Mouse (Mus musculus) bone marrow macrophage, adult 2 months (primary cell): ENCODE data around the gene Cobll1.

Experiments
- CTCF ChIP-seq: IDR thresholded peaks from 2 replicates; pipeline ENCODE4 v1.5.1; 2012; ENCODE audit warnings: low read depth, mild to moderate bottlenecking, low read length, moderate library complexity
- POLR2A ChIP-seq: IDR thresholded peaks from 2 replicates; pipeline ENCODE4 v1.6.1; 2012; ENCODE audit warnings: mild to moderate bottlenecking, low read depth, low read length, borderline replicate concordance

- TF ChIP-seq CTCF (no peak), POLR2A (no peak)
Observed at GRCm38 (mm10) chr2:65075431-65075830, 163.8 kb downstream of the Cobll1 start.
